Mouse (Mus musculus) neural tube, embryonic 13.5 days (tissue): ENCODE results near the gene Vmn2r96. TPM values are rescaled to one million over a fixed set of nuclear protein-coding genes. Genes with fewer than 3 reads are reported as not detected.
"Not testable (repeated sequence)": the region's sequence is repeated elsewhere in the genome, so short reads cannot be mapped to it uniquely, and the experiment has no call there.

Experiments
- ATAC-seq: fragments of 200-750 bp; cut with Nextera tagmentation; 2 replicates; pipeline ENCODE4 v1.8.0; 2017; ENCODE audit warnings: low read depth, mild to moderate bottlenecking, moderate TSS enrichment, moderate library complexity
- H3K27ac ChIP-seq: fragments of 300-500 bp; sonication (generic); replicated peaks from 2 replicates; pipeline ENCODE4 v1.5.1; 2015; ENCODE audit warnings: moderate library complexity, mild to moderate bottlenecking, inconsistent platforms
- H3K27me3 ChIP-seq: fragments of 300-500 bp; sonication (generic); 2 replicates; pipeline ENCODE4 v1.6.1; 2015; ENCODE audit warnings: mild to moderate bottlenecking, inconsistent platforms
- H3K36me3 ChIP-seq: fragments of 300-500 bp; sonication (generic); 2 replicates; pipeline ENCODE4 v1.6.1; 2015; ENCODE audit warnings: mild to moderate bottlenecking, inconsistent platforms
- H3K4me1 ChIP-seq: fragments of 300-500 bp; sonication (generic); replicated peaks from 2 replicates; pipeline ENCODE4 v1.6.1; 2015; ENCODE audit warnings: inconsistent platforms
- H3K4me2 ChIP-seq: fragments of 300-500 bp; sonication (generic); 2 replicates; pipeline ENCODE4 v1.6.1; 2015; ENCODE audit warnings: inconsistent platforms, mild to moderate bottlenecking, moderate library complexity
- H3K4me3 ChIP-seq: fragments of 300-500 bp; sonication (generic); 2 replicates; pipeline ENCODE4 v1.5.1; 2015; ENCODE audit warnings: mild to moderate bottlenecking, inconsistent platforms
- H3K9ac ChIP-seq: fragments of 300-500 bp; sonication (generic); 2 replicates; pipeline ENCODE4 v1.6.1; 2015; ENCODE audit warnings: moderate library complexity, mild to moderate bottlenecking, inconsistent platforms
- H3K9me3 ChIP-seq: fragments of 300-500 bp; sonication (generic); 2 replicates; pipeline ENCODE4 v1.6.1; 2016; ENCODE audit warnings: inconsistent platforms
- WGBS: fragments of 180-500 bp; shearing (Covaris S2); methylation state at CpG from one replicate; pipeline ENCODE4 v1.1.7; 2015; 5-methylcytosine and 5-hydroxymethylcytosine counted together
- polyA plus RNA-seq: library from polyadenylated mRNA; unstranded; fragments of >200 nt; fragmentation: Nextera tagmentation; extraction: Ambion mirVana; gene quantifications from 2 replicates; pipeline ENCODE4 v1.2.1, GENCODE M21; 2015

Vmn2r96 gene
- polyA plus RNA-seq: not detected in 2 replicates

DNA sequence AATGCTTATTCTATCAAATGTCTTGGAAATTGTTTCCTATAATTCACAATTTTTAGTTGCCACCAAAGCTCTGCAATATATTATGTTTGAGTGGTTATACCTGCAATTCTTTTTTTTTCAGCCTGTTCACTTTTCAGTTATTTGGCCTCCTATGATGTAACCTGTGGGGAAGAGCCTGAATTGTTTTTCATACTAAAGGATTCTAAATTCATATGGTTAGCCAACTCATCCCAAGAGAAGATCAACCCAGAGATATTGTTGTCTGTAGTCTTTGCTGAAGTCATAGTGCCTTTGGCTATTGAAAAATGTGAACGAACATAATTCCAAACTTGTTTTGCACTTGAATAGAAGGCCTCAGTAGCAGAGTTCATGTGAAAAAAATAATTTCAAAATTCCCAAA, at the start of gene Vmn2r96:
TSS of gene Vmn2r96 (plus strand) at position 301 of the 400 bp plus-strand sequence.
- H3K9me3 ChIP-seq: peaks cover 19% of the 10 kb centered on the region
- H3K4me2 ChIP-seq, H3K36me3 ChIP-seq, H3K4me1 ChIP-seq, H3K27ac ChIP-seq, H3K4me3 ChIP-seq, H3K27me3 ChIP-seq, ATAC-seq, H3K9ac ChIP-seq: not testable (repeated sequence)
- WGBS: 86% methylated on average over 1 of the region's 1 CpGs

DNA sequence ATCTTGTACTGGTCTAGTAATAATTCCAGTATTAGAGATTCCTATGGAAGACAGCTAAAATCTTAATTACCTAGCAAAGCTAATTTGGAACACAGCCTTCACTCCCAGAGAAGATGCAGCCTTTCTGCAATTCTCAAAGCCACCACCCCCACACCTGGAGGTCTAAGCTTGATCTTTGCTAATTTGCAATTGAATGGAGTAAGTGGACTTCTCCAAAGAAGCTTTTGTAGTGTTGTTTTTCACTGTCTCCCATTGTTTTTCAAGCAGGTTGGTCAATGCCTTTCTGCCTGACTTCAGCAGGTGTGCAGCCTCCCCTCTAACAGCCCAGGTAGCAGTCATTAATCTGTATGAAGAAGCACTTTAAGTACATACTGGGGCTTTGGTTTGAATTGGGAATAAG, 49.6 kb upstream of the Vmn2r96 start:
- Histone ChIP-seq H3K27me3 (no peaks in the 10 kb centered on the region), H3K4me3 (no peak overlapping the region), H3K9ac (no peak overlapping the region), H3K9me3 (peaks cover 41% of the 10 kb centered on the region), H3K4me2 (no peak overlapping the region), H3K4me1 (no peaks in the 10 kb centered on the region), H3K27ac (no peak overlapping the region), H3K36me3 (no peaks in the 10 kb centered on the region)
- ATAC-seq: no peak

DNA sequence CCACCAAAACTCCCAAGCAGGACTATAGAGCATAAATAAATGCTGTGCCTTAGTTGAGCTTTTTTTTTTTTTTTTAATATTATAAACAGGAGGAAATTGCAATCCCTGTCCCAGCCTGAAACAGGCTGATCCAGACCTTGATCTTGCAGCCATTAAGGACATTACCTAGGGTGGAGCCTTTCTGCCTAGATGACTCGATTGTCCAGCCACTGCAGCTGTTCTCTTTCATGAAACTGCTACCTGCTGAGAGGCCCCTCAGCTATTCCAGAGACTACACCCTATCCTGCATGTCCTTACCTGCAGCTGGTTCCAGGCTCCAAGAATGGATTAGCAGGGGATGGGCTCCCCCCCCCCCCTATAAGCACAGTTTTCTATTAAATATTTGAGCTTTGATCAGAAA, 49.0 kb upstream of the Vmn2r96 start:
- ATAC-seq: no peak
- 67% methylated on average over 1 of the region's 1 CpGs for WGBS
- Histone ChIP-seq H3K27me3 (no peaks in the 10 kb centered on the region), H3K27ac (no peak overlapping the region), H3K4me1 (no peaks in the 10 kb centered on the region), H3K9ac (no peak overlapping the region), H3K4me2 (no peak overlapping the region), H3K4me3 (no peak overlapping the region), H3K36me3 (no peaks in the 10 kb centered on the region), H3K9me3 (peaks cover 39% of the 10 kb centered on the region)

DNA sequence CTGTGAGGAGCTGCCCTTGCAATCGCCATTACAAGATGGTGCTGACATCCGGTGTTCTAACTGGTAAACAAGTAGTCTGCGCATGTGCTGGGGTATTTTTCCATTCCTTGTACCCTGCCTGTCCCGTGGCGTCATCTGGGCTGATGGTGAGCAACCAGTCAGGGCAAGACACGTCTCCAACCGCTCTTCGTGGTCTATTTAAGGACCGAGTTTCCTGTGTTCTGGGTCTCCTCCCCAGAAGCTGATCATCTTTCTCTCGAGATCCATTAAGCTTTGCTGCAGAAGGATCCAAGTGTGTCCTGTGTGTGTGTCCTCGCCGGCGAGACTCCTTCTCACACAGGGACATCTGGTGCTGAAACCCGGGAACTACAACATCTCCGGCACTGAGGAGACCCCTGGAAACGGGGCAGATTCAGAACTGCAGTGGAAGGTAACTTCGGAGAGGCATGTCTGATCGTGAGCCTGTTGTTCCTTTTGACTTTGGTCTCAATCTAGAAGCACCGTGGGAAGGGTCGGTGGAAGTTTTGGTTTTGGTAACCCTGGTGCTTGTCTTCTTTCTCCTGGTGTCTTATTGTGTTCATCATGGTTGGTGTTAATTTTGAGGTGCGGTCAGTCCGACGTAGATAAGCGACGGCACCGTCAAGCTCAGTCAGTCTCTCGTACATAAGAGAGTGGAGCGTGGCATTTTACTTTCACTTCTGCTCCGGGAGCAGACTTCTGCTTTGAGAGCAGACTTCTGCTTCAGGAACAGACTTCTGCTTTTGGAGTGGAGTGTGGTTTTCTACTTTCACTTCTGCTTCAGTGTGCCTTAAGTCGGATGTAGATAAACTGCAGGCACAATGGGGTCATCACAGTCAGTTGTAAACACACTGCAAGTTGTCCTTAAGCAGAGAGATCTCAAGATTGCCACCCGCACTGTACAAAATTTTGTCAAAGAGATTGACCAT, 14.5 kb upstream of the Vmn2r96 start:
- not testable (repeated sequence) for H3K4me1 ChIP-seq
- 90% methylated on average over 31 of the region's 31 CpGs for WGBS
- peaks cover 63% of the 10 kb centered on the region for H3K9me3 ChIP-seq

DNA sequence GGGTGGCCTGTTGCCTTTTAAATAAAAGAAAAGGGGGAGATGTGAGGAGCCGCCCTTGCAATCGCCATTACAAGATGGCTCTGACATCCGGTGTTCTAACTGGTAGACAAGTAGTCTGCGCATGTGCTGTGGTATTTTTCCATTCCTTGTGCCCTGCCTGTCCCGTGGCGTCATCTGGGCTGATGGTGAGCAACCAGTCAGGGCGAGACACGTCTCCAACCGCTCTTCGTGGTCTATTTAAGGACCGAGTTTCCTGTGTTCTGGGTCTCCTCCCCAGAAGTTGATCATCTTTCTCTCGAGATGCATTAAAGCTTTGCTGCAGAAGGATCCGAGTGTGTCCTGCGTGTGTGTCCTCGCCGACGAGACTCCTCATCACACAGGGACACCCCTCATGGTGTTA, 6.8 kb upstream of the Vmn2r96 start:
- not testable (repeated sequence) for ATAC-seq, H3K4me1 ChIP-seq, H3K4me3 ChIP-seq, H3K9ac ChIP-seq, H3K36me3 ChIP-seq, H3K27me3 ChIP-seq, H3K4me2 ChIP-seq, H3K27ac ChIP-seq
- H3K9me3 ChIP-seq: peaks cover 41% of the 10 kb centered on the region
- 92% methylated on average over 17 of the region's 17 CpGs for WGBS

More for the DNA sequence above, 14.5 kb upstream of the Vmn2r96 start:
- H3K27me3 ChIP-seq, H3K4me2 ChIP-seq, H3K36me3 ChIP-seq, H3K4me3 ChIP-seq, ATAC-seq, H3K9ac ChIP-seq, H3K27ac ChIP-seq: not testable (repeated sequence)

DNA sequence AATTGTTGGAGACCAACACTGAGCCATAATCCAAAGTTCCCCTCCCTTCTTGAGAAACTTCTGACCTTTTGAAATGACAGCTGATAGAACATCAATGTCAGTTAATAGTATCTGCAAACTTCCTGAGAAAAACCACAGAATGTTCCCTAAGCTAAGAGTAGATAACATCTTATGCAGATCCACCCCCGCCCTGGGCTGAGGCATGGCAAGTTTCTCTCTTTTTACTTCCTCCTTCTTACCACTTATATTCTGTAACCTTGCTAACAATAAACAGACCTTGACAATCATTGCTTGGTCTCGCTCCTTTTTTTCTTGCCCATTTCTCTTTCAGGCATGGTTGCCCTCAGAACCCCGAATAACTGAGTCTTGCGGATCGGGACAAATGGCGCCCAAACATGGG, 42.2 kb downstream of the Vmn2r96 start:
- not testable (repeated sequence) for H3K9ac ChIP-seq, H3K4me2 ChIP-seq, ATAC-seq, H3K27ac ChIP-seq, H3K36me3 ChIP-seq, H3K27me3 ChIP-seq, H3K4me3 ChIP-seq, H3K4me1 ChIP-seq
- peaks cover 34% of the 10 kb centered on the region for H3K9me3 ChIP-seq
- 88% methylated on average over 6 of the region's 6 CpGs for WGBS

DNA sequence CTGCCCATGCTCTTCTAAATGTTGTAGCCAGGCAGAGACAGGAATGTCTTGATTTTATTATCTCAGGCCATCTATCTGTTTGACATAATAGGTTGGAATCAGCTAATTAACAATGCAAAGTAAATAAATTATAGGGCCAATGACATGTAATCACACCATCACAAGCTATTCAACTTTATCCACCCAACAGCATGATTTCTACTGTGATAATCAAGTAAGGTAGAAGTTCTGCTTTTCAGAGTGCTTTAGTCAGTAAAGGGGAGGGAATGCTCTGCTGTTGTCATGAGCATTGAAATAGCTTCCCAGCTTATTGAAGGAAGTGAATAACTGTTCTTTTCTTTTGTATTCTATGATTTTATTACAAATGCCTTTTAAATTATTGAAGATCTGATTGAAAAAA, 53.6 kb downstream of the Vmn2r96 start:
- Histone ChIP-seq H3K4me1 (no peaks in the 10 kb centered on the region), H3K9ac (no peak overlapping the region)
- ATAC-seq: no peak

More for the DNA sequence above, 53.6 kb downstream of the Vmn2r96 start:
- H3K9me3 ChIP-seq: peaks cover 11% of the 10 kb centered on the region
- H3K4me3 ChIP-seq: no peak overlapping the region
- H3K27me3 ChIP-seq: no peaks in the 10 kb centered on the region
- H3K4me2 ChIP-seq: no peak overlapping the region
- H3K36me3 ChIP-seq: no peaks in the 10 kb centered on the region
- H3K27ac ChIP-seq: no peak overlapping the region

Other genes with a start within 250 kb of the Vmn2r96 start
- not detected in 2 replicates for gene Vmn2r95, start 149.1 kb upstream of the Vmn2r96 start, polyA plus RNA-seq